Mouse (Mus musculus) hindbrain, embryonic 10.5 days (tissue): Measurements from ENCODE around the gene Ppard. TPM values are rescaled to one million over a fixed set of nuclear protein-coding genes. Genes with fewer than 3 reads are reported as not detected.
"Not testable (repeated sequence)": the region's sequence is repeated elsewhere in the genome, so short reads cannot be mapped to it uniquely, and the experiment has no call there.

Source experiments
- DNase-seq: peaks from one replicate; pipeline ENCODE4 v3.0.0-alpha.2; 2017; ENCODE audit warnings: low spot score
- H3K27ac ChIP-seq: fragments of 300-500 bp; sonication (generic); 2 replicates; pipeline ENCODE4 v1.5.1; 2016; ENCODE audit warnings: mild to moderate bottlenecking, moderate library complexity
- H3K27me3 ChIP-seq: fragments of 300-500 bp; sonication (generic); 2 replicates; pipeline ENCODE4 v1.6.1; 2016; ENCODE audit warnings: mild to moderate bottlenecking; ENCODE audit not compliant: poor library complexity, insufficient read depth, severe bottlenecking
- H3K36me3 ChIP-seq: fragments of 300-500 bp; sonication (generic); 2 replicates; pipeline ENCODE4 v1.6.1; 2016; ENCODE audit warnings: mild to moderate bottlenecking, moderate library complexity
- H3K4me1 ChIP-seq: fragments of 300-500 bp; sonication (generic); replicated peaks from 2 replicates; pipeline ENCODE4 v1.6.1; 2016; ENCODE audit warnings: mild to moderate bottlenecking
- H3K4me3 ChIP-seq: fragments of 300-500 bp; sonication (generic); 2 replicates; pipeline ENCODE4 v1.5.1; 2016; ENCODE audit warnings: mild to moderate bottlenecking, moderate library complexity
- H3K9me3 ChIP-seq: fragments of 300-500 bp; sonication (generic); 2 replicates; pipeline ENCODE4 v1.6.1; 2016; ENCODE audit warnings: mild to moderate bottlenecking, moderate library complexity
- WGBS: fragments of 180-500 bp; shearing (Covaris S2); methylation state at CpG from one replicate; pipeline ENCODE4 v1.1.7; 2016; 5-methylcytosine and 5-hydroxymethylcytosine counted together
- polyA plus RNA-seq: library from polyadenylated mRNA; unstranded; fragments of >200 nt; fragmentation: Nextera tagmentation; extraction: Ambion mirVana; gene quantifications from 2 replicates; pipeline ENCODE4 v1.2.1, GENCODE M21; 2016

The Ppard gene
- polyA plus RNA-seq, 1 experiment from 2014 or later: 2.0 TPM

DNA sequence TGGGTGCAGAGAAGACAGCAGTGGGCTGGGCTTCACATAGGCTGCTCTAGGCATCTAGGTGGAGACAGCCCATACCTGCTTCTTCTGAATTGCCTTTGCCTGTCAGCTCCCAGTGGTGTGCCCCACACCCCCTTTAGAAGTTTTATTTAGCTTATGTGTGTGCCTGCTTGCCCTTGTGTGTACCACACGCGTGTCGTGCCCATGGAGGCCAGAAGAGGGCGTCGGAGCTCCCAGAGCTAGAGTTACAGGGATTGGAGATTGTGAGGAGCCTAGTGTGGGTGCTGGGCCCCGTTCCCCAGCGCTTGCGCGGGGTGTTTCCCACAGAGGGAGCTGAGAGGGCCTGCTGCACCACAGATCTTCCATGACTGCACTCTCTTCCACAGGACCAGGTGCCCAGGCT lies 84.0 kb downstream of the Ppard start:
- H3K27ac ChIP-seq: 0 out of 2 replicates have a peak overlapping the region, but pooled peaks have one; percentile 66
- DNase-seq: no peak
- H3K27me3 ChIP-seq: no peaks in the 10 kb centered on the region
- H3K36me3 ChIP-seq: peaks cover 59% of the 10 kb centered on the region
- H3K4me1 ChIP-seq: peaks cover 47% of the 10 kb centered on the region
- no peaks in the 10 kb centered on the region for H3K9me3 ChIP-seq
- WGBS: 87% methylated on average over 9 of the region's 9 CpGs
- H3K4me3 ChIP-seq: no peak overlapping the region

GRCm38 (mm10) chr17:28317091-28317490 lies 84.6 kb downstream of the Ppard start:
- 53% methylated on average over 8 of the region's 8 CpGs for WGBS
- H3K9me3 ChIP-seq: no peaks in the 10 kb centered on the region
- H3K4me3 ChIP-seq: no peak overlapping the region
- no peak overlapping the region for H3K27ac ChIP-seq
- DNase-seq: no peak
- H3K4me1 ChIP-seq: peaks cover 47% of the 10 kb centered on the region
- H3K27me3 ChIP-seq: no peaks in the 10 kb centered on the region
- peaks cover 64% of the 10 kb centered on the region for H3K36me3 ChIP-seq

DNA sequence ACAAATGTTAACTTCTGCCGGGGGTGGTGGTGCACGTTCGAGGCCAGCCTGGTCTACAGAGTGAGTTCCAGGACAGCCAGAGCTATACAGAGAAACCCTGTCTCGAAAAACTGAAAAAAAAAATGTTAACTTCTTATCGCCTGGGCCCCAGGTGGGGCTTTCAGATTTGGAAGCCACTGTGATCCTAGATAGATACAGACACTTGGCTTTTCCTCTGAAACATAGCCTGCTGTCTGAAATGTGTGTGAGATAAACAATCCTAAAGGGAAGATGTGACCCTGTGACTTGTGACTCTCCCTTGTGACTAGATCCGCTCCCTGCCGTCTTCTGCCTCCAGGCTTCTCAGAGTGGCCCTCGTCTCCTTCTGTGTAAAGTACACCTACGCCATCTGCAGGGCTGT lies 85.2 kb downstream of the Ppard start:
- Histone ChIP-seq H3K4me3 (no peak overlapping the region), H3K27ac (no peak overlapping the region), H3K4me1 (peaks cover 42% of the 10 kb centered on the region), H3K27me3 (no peaks in the 10 kb centered on the region), H3K36me3 (peaks cover 70% of the 10 kb centered on the region), H3K9me3 (no peaks in the 10 kb centered on the region)
- DNase-seq: no peak
- 82% methylated on average over 9 of the region's 9 CpGs for WGBS

GRCm38 (mm10) chr17:28321700-28322099 lies 89.2 kb downstream of the Ppard start:
- H3K36me3 ChIP-seq: peaks cover 93% of the 10 kb centered on the region
- peaks cover 6% of the 10 kb centered on the region; the same call in 1 of the 2 replicates for H3K9me3 ChIP-seq
- no peak overlapping the region for H3K4me3 ChIP-seq
- H3K27ac ChIP-seq: no peak overlapping the region
- no peak for DNase-seq
- no peaks in the 10 kb centered on the region for H3K27me3 ChIP-seq
- 93% methylated on average over 4 of the region's 4 CpGs for WGBS
- peaks cover 19% of the 10 kb centered on the region for H3K4me1 ChIP-seq

- peaks cover 27% of the 10 kb centered on the region for H3K4me1 ChIP-seq
- H3K27me3 ChIP-seq: no peaks in the 10 kb centered on the region
- peaks cover 72% of the 10 kb centered on the region for H3K36me3 ChIP-seq
- H3K9me3 ChIP-seq: peaks cover 6% of the 10 kb centered on the region; the same call in 1 of the 2 replicates
- H3K4me3 ChIP-seq: no peak overlapping the region
- no peak overlapping the region for H3K27ac ChIP-seq
- WGBS: 91% methylated on average over 8 of the region's 8 CpGs
- DNase-seq: no peak
These were observed 91.3 kb downstream of the Ppard start for GRCm38 (mm10) chr17:28323786-28324185.

DNA sequence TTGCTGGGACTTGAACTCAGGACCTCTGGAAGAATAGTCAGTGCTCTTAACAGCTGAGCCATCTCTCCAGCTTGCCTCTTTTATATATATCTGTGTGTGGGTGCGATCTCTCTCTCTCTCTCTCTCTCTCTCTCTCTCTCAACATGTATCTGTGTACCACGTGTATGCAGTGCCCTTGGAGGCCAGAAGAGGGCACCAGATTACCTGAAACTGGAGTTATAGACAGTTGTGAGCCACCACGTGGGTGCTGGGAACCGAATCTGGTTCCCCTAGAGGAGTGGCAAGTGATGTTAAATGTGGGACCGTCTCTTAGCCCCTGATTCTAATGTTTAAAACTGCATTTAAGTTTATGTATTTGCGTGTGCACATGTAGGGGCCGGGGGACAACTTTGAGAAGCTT lies 91.9 kb downstream of the Ppard start:
- H3K36me3 ChIP-seq: peaks cover 72% of the 10 kb centered on the region
- WGBS: 95% methylated on average over 7 of the region's 7 CpGs

GRCm38 (mm10) chr17:28325751-28326150 lies 93.3 kb downstream of the Ppard start:
- Histone ChIP-seq H3K9me3 (peaks cover 6% of the 10 kb centered on the region; the same call in 1 of the 2 replicates), H3K27ac (0 out of 2 replicates have a peak overlapping the region, but pooled peaks have one; percentile 31), H3K4me3 (no peak overlapping the region), H3K36me3 (peaks cover 76% of the 10 kb centered on the region), H3K4me1 (peaks cover 36% of the 10 kb centered on the region), H3K27me3 (no peaks in the 10 kb centered on the region)
- DNase-seq: no peak
- WGBS: 95% methylated on average over 8 of the region's 8 CpGs

More for the DNA sequence above, 91.9 kb downstream of the Ppard start:
- H3K4me1 ChIP-seq: peaks cover 28% of the 10 kb centered on the region
- H3K27me3 ChIP-seq, H3K27ac ChIP-seq, H3K4me3 ChIP-seq, DNase-seq, H3K9me3 ChIP-seq: not testable (repeated sequence)

DNA sequence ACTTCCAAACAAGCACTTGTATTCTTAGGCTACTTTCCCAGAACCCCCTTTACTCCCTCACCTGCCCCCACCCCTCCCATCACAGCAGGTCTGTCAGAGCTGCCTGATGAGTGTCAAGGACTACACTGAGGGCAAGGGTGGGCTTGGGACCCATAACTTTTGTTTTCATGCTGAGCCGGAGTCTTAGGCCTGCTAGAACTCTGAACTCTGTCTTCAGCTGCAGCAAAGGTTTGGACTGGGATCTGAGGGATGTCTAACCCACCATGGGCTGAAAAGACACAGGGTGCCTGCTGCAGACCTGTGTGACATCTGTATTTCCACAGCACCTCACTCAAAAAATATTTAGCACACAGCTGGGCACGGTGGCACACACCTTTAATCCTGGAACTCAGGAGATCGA lies 94.5 kb downstream of the Ppard start:
- Histone ChIP-seq H3K27ac (peak overlapping the region; percentile 98), H3K4me1 (peaks cover 45% of the 10 kb centered on the region), H3K9me3 (peaks cover 6% of the 10 kb centered on the region; the same call in 1 of the 2 replicates), H3K27me3 (no peaks in the 10 kb centered on the region), H3K36me3 (peaks cover 77% of the 10 kb centered on the region), H3K4me3 (no peak overlapping the region)
- WGBS: 88% methylated on average over 3 of the region's 3 CpGs
- DNase-seq: no peak

GRCm38 (mm10) chr17:28327673-28328325 lies 95.3 kb downstream of the Ppard start:
- H3K36me3 ChIP-seq: peaks cover 77% of the 10 kb centered on the region
- WGBS: 11% methylated on average over 22 of the region's 22 CpGs
- DNase-seq: no peak
- H3K9me3 ChIP-seq: peaks cover 6% of the 10 kb centered on the region; the same call in 1 of the 2 replicates
- peaks cover 53% of the 10 kb centered on the region for H3K4me1 ChIP-seq
- no peaks in the 10 kb centered on the region for H3K27me3 ChIP-seq
- H3K27ac ChIP-seq: peak overlapping the region; percentile 98
- H3K4me3 ChIP-seq: peak overlapping the region; percentile 98

- peaks cover 78% of the 10 kb centered on the region for H3K36me3 ChIP-seq
- H3K9me3 ChIP-seq: peaks cover 6% of the 10 kb centered on the region; the same call in 1 of the 2 replicates
- 0 out of 2 replicates have a peak, but pooled peaks cover 5% of the 10 kb centered on the region for H3K27me3 ChIP-seq
- peak within 1 kb of the TSS; percentile 98 for H3K27ac ChIP-seq
- peak; percentile 98 for DNase-seq
- H3K4me1 ChIP-seq: peaks cover 60% of the 10 kb centered on the region
- under 1% methylated on average over 67 of the region's 67 CpGs for WGBS
- H3K4me3 ChIP-seq: peak within 1 kb of the TSS; percentile 98
These were observed 95.9 kb downstream of the Ppard start, which contains the start of gene Rpl10a for GRCm38 (mm10) chr17:28328366-28328928. Gene Rpl10a, plus strand, starts transcription at chr17:28328471.

DNA sequence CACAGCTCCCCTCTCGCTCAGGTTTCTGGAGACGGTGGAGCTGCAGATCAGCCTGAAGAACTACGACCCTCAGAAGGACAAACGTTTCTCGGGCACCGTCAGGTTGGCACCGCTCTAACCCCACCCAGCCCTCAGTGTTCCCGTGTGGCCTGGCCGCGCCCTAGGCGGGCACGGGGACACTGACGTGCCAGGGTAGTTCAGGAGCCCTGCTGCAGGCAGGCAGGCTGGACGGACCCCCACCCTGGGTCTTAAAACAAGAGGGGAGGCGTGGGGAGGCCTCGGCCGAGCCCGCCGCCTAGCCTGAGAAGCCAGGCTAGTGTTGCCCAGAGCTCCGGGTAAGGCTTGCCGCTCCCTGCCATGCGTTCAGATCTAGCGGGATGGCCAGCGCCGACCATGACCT lies 96.4 kb downstream of the Ppard start:
- Histone ChIP-seq H3K36me3 (peaks cover 76% of the 10 kb centered on the region), H3K27ac (peak overlapping the region; percentile 98), H3K9me3 (peaks cover 6% of the 10 kb centered on the region; the same call in 1 of the 2 replicates), H3K27me3 (0 out of 2 replicates have a peak, but pooled peaks cover 7% of the 10 kb centered on the region), H3K4me1 (peaks cover 65% of the 10 kb centered on the region), H3K4me3 (peak overlapping the region; percentile 98)
- peak; percentile 47 for DNase-seq
- 1% methylated on average over 25 of the region's 25 CpGs for WGBS

DNA sequence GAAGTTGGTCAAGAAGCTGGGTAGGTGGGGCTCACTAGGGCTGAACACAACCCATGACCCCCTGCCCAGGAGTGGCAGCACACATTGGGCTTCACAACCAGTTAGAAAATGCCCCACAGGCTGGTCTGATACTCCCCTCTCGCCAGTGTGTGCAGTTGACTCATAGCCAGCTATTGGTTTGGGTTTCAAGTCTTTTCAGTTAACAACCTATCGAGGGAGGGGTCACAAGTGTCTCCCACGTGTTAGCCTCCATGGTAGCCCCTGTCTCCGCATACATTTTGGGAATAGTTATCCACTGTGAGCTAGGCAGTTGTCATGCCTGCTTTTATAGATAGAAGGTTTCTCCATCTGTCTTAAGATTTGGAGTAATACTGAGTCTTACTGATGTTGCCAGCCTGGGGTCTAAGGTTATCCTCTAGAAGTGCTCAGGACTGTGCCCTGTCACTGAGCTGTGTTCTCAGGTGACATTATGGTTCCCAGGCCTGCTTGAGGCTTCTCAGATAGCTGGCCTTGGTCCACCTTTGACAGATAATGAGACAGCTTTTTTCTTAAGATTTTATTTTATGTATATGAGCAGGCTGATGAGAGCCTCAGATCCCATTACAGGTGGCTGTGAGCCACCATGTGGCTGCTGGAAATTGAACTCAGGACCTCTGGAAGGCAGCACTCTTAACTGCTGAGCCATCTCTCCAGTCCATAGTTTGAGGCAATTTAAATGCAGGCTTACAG lies 97.2 kb downstream of the Ppard start:
- peak overlapping the region; percentile 98 for H3K4me3 ChIP-seq
- peak overlapping the region; percentile 98 for H3K27ac ChIP-seq
- peaks cover 65% of the 10 kb centered on the region for H3K4me1 ChIP-seq
- H3K36me3 ChIP-seq: peaks cover 74% of the 10 kb centered on the region
- H3K9me3 ChIP-seq: peaks cover 1% of the 10 kb centered on the region; the same call in 1 of the 2 replicates
- 0 out of 2 replicates have a peak, but pooled peaks cover 7% of the 10 kb centered on the region for H3K27me3 ChIP-seq
- WGBS: 5% methylated on average over 4 of the region's 4 CpGs
- peak; percentile 24 for DNase-seq
